Mouse (Mus musculus): Measurements from ENCODE around the gene Sept9.
"Not testable (repeated sequence)": the region's sequence is repeated elsewhere in the genome, so short reads cannot be mapped to it uniquely, and the experiment has no call there.

Sept9 gene

DNA sequence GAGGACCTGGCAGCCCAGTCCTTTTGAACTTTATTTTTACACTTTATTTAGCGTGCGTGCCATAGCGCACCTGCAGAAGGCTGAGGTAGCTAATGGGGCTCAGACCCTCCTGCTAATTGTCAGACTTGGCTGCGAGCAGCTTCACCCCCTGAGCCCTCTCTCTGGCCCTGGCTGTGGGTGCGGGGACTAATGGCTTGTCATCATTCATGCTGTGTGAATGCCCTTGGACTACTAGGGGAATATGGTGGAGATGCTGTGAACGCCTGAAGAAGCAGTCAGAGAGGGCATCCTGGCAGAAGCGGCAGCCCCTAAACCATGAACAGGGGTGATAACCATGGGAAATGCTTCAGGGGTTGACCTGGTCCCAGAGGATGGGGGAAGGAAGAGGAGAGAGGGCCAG is 114.0 kb downstream of the Sept9 start:
- DNase-seq (ENCODE audit: low spot score) = no peak

DNA sequence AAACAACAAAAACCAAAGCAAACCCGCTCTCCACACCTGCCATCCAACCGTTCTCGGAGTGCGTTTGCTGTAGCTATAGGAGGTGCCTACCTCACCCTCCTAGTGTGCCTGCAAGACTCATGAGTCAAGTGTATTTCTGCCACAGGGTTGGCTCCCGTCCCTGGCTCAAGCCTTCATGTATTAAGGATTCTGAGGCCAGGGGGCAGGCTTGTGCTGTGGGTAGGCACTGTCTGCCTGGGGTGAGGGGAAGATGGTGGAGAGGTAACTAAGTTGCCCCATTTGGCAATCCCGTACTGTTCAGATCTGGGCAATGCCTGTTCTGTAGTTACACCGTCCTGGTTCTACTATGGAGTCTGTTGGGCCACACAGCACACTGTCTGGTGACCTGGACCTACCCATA is 114.6 kb downstream of the Sept9 start:
- peak; percentile 72 for DNase-seq (ENCODE audit: low spot score)

GRCm38 (mm10) chr11:117314520-117314919 is 115.1 kb downstream of the Sept9 start:
- no peak for DNase-seq (ENCODE audit: low spot score)

GRCm38 (mm10) chr11:117315309-117315708 is 115.8 kb downstream of the Sept9 start:
- no peak for DNase-seq (ENCODE audit: low spot score)

GRCm38 (mm10) chr11:117316441-117317331 is 117.2 kb downstream of the Sept9 start:
- DNase-seq (ENCODE audit: low spot score) = no peak

GRCm38 (mm10) chr11:117317429-117318101 is 118.1 kb downstream of the Sept9 start:
- DNase-seq (ENCODE audit: low spot score) = no peak

- DNase-seq (ENCODE audit: low spot score) = no peak
Measured at GRCm38 (mm10) chr11:117318202-117318601, 118.7 kb downstream of the Sept9 start.

GRCm38 (mm10) chr11:117318731-117319542 is 119.5 kb downstream of the Sept9 start:
- DNase-seq (ENCODE audit: low spot score) = peak; percentile 60

GRCm38 (mm10) chr11:117319543-117320335 is 120.3 kb downstream of the Sept9 start:
- peak; percentile 45 for DNase-seq (ENCODE audit: low spot score)

DNA sequence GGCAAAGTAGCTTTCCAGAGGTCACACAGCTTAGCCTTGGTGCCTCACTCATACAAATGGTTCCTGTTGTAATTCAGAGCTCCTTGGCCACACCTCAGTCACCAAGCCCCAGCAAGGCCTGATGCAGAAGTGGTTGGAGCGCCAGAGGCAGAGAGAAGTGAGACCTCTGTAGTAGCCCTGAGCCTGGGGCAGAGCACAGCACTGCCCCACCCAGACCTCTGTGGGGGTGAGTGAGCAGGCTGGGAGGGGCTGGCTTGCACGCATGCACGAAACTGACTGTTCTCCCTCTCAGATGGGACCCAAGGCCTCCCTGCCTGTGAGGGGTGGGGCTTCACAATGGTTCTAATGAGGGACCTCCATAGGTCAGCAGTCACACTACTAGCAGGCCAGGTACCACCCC is 121.0 kb downstream of the Sept9 start:
- no peak for DNase-seq (ENCODE audit: low spot score)

DNA sequence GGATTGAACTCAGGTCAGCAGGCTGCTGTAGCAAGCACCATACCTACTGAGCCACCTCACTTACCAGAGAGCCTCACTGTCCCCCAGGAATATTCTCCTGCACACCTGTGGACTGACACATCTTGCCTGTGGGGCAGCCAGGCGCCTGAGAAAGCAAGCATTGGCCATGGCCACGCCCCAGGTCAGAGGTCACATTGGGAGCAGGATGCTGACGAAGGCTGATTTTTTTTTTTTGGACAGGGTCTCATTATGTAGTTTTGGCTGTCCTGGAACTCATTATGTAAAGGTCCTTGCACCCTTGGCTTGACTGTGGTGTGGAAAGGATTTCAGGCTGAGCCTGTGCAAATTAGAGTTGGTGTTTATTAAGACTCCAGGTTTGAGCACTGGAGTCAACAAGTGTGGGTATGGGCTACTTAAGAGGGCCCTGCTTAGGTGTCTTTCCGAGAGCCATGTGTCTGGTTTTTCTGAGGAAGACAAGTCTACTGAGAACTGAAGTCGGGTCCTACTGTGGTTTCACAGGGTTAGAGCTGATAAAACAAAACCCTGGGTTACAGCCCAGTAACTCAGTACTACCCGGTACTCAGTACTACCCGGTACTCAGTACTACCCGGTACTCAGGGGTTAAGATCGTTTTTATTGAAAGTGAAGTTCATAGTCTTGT is 122.0 kb downstream of the Sept9 start:
- no peak for DNase-seq (ENCODE audit: low spot score)

- DNase-seq (ENCODE audit: low spot score) = no peak
Measured at GRCm38 (mm10) chr11:117322311-117322710, 122.8 kb downstream of the Sept9 start.

DNA sequence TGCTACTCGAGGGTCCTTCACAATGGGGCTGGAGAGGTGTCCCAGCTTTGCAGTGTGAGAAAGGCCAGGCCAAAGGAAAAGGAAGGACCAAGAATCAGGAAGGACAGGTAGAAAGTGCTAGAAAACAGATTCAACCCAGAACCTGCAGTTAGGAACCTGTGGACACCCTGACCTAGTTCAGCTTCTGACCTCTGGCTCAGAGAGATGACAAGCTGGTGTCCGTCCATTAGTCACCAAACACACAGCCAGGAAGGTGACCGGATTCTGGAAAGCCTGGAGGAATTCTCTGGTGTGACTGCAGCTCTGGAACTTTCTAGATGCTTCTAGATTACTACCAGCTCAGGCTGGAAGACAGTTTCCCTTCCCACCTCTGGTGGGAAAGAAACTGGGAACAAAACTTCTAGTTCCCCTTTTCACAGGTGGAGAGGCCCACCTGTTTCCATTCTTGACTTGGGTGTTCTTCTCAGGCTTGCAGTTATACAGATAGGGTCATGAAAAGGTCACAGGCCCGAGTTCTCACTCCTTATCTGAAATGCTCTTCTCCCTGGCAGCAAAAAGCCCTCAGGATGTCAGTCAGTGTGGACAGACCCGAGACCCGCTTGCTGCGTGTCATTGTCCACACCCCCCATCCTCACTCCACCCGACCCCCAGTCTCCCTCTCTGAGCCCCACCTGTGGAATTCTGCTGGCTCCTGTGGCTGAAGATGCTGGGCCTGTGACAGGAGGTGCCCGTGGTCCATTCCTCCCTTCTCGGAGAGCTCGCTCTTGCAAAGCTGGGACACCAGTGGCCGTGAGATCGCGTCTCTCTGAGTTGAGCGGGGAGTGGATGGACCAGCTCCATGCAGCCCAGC is 123.5 kb downstream of the Sept9 start:
- DNase-seq (ENCODE audit: low spot score) = no peak

DNA sequence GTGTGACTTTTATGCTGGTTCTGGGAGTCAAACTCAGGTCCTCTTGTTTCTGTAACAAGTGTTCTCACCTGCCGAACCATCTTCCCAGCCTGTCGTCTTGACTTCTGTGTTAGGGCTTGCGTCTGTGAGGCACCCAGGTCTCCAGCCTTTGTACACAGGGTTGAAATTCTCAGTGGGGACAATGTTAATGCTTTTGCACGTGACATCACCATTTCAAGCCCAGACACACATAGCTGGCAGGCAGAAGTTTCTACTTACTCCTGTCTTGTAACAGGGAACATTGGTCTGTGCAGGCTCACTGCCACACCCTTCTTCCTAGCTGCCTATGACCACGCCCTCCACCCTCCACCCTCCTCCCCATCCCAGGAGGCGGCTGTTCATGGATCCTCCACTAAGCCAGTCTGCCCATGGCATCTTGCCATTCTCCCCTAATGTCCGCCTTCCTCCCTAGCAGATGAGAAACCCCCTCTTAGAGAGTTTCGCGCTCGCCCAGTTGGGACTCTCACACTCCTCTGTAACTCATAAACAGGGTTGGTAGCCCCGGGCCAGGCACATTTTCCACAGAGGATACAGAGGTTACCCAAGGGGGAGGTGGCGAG is 124.6 kb downstream of the Sept9 start:
- DNase-seq (ENCODE audit: low spot score) = no peak

DNA sequence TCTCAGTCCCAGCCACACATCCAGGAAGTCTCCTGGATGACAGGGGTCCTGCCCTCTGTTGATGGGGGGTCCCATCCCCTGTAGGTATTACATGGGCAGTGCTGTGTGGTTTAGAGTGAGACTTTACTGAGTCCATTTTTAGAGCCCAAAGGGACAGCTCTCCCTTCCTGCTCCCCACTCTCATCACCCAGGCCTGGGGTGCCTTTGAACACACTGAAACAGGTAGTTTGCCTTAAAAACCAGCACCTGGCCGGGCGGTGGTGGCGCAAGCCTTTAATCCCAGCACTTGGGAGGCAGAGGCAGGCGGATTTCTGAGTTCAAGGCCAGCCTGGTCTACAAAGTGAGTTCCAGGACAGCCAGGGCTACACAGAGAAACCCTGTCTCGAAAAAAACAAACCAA is 125.3 kb downstream of the Sept9 start:
- not testable (repeated sequence) for DNase-seq (ENCODE audit: low spot score)

GRCm38 (mm10) chr11:117325131-117325467 is 125.6 kb downstream of the Sept9 start:
- DNase-seq (ENCODE audit: low spot score) = no peak

GRCm38 (mm10) chr11:117325468-117326139 is 126.1 kb downstream of the Sept9 start:
- peak; percentile 88 for DNase-seq (ENCODE audit: low spot score)

- DNase-seq (ENCODE audit: low spot score) = no peak
Measured at GRCm38 (mm10) chr11:117326140-117326725, 126.8 kb downstream of the Sept9 start.

Data from T-cell, adult 2 months (primary cell).